Mouse (Mus musculus) bone marrow macrophage, adult 2 months (primary cell): ENCODE measurements at regions not wholly inside any gene's neighbourhood (a gene's known extent, or its start where the extent isn't known, plus 50 kb on each side); places are given as distances from the start of the nearest gene placed in this dataset.

ENCODE experiments used
- CTCF ChIP-seq: IDR thresholded peaks from 2 replicates; pipeline ENCODE4 v1.5.1; 2012; ENCODE audit warnings: low read depth, mild to moderate bottlenecking, low read length, moderate library complexity
- POLR2A ChIP-seq: IDR thresholded peaks from 2 replicates; pipeline ENCODE4 v1.6.1; 2012; ENCODE audit warnings: mild to moderate bottlenecking, low read depth, low read length, borderline replicate concordance

DNA sequence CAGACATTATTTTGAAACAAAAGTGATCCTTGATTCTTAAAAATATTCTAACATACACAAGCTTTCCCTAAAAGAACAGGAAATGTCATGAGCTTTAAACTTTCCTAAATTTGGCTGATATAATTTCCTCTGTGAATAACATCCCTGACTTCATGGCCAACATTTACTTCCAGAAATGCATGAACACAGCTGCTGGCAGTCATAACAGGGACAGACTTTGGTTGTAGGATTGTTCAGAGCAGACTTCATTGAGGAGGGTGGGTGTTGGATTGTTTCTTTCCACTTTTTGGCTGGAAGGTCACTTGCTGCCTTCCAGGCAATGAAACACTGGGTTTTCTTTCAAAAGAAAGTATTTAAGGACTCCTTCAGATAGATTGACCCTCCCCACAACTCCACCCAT, 983.6 kb downstream of the Gsdmc2 start:
- TF ChIP-seq CTCF, result no peak
- no peak for TF ChIP-seq POLR2A
